Mouse (Mus musculus) CD4-positive, CD25-positive, alpha-beta regulatory T cell (primary cell): Measurements from ENCODE around the gene Rcor1. TPM values are rescaled to one million over a fixed set of nuclear protein-coding genes. Genes with fewer than 3 reads are reported as not detected.

Experiments used
- polyA plus RNA-seq: library from polyadenylated mRNA; unstranded; fragments of 100-300 nt; shearing (Covaris generic); gene quantifications from one replicate; pipeline ENCODE4 v1.2.1, GENCODE M21; 2017

Gene Rcor1
- polyA plus RNA-seq, result 49.4 TPM

DNA sequence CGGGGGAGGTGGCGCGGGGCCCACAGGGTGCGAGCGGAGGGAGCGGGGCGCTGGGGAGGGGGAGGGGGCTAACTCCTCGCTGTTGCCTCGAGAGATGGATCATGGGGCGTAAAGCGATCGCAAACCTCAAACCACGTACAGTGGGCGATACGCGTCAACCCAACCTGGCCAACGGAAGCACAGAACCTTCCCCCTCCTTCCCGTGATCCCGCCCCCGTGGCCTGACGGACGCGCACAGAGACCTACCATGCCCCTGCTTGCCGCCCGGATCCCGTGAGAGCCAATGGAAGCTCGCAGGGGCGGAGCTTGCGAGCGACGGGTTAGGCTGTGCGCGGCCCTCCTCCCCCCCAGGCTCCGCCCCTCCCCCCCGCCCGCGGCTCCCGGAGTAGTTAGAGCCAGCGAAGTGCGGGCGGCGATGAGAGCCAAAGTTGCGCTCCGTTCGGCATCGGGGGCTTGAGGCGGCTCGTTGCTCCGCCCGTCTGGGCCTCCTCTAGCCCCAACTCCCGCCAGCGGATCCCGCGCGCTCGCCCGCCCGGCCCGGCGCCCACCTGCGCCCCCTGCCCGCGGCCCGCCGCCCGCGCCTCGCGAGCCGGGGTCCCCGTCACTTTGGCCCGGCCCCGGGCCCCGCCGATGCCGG lies at the start of gene Rcor1:
Rcor1 (plus strand) TSS at position 376 of the 637 bp plus-strand sequence.

Other genes starting within 250 kb of the Rcor1 start
- 0.31 TPM for gene Mok, start 198.4 kb upstream of the Rcor1 start, polyA plus RNA-seq
- gene Zfp839, start 189.1 kb upstream of the Rcor1 start, polyA plus RNA-seq, result 4.6 TPM
- gene Cinp, start 150.2 kb upstream of the Rcor1 start, polyA plus RNA-seq, result 34.8 TPM
- 2.6 TPM for gene Tecpr2, start 150.1 kb upstream of the Rcor1 start, polyA plus RNA-seq
- 7.9 TPM for gene Ankrd9, start 60.3 kb upstream of the Rcor1 start, polyA plus RNA-seq
- gene Traf3, start 127.0 kb downstream of the Rcor1 start, polyA plus RNA-seq, result 40.0 TPM
- gene 4930595D18Rik, start 145.1 kb downstream of the Rcor1 start, polyA plus RNA-seq, result 0.66 TPM
- 0.35 TPM for gene Amn, start 231.7 kb downstream of the Rcor1 start, polyA plus RNA-seq